Mouse (Mus musculus): Measurements from ENCODE around the gene Tmem94.

DNA sequence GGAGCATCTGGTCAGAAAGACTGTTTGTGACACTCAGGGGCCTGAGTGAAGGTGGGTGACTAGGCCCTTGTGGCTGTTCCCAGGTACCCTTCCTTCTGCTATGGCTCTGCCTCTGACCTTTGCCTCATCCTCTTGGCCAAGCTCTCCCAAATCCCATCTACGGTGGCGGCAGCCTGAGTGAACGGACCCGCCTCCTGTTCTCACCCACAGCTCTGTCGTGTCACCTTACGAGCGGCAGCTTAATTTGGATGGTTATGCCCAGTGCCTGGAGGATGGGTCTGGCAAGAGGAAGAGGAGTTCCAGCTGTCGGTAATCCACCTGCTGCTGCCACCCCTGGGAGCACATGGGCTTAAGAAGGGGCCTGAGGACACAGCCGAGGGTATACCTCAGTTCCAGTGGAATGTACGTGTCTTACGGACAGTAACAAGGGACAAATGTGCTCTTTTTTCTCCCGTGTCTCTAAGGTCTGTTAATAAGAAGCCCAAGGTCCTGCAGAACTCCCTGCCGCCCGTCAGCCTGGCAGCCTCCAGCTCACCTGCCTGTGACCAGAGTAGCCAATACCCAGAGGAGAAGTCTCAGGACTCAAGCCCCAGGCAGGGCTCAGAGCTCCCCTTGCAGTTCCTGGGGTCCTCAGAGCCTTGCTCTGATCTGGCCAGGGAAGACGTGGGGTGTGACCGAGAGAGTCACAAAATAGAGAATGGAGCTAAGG lies 54.8 kb downstream of the Tmem94 start:
- TF ChIP-seq CTCF (IDR thresholded peaks at IDR 0.05; ENCODE audit: control insufficient read depth, insufficient read depth, insufficient replicate concordance, low read depth, low read length): no peak
- TF ChIP-seq POLR2A (IDR thresholded peaks at IDR 0.05; ENCODE audit: control insufficient read depth, low read depth, low read length): no peak
